Mouse (Mus musculus) stomach, embryonic 16.5 days (tissue): ENCODE data around the gene 2210011C24Rik. TPM values are rescaled to one million over a fixed set of nuclear protein-coding genes. Genes with fewer than 3 reads are reported as not detected.

Experiments used
- ATAC-seq: fragments of 200-750 bp; cut with Nextera tagmentation; 2 replicates; pipeline ENCODE4 v1.8.0; 2017; ENCODE audit warnings: moderate number of reproducible peaks, moderate TSS enrichment; ENCODE audit not compliant: insufficient read depth, low FRiP score
- H3K27ac ChIP-seq: fragments of 300-500 bp; sonication (generic); 2 replicates; pipeline ENCODE4 v1.5.1; 2014; ENCODE audit warnings: low read length
- H3K27me3 ChIP-seq: fragments of 300-500 bp; sonication (generic); 2 replicates; pipeline ENCODE4 v1.6.1; 2014; ENCODE audit warnings: low read length, control low read depth, mixed read lengths; ENCODE audit not compliant: control insufficient read depth, insufficient read depth
- H3K36me3 ChIP-seq: fragments of 300-500 bp; sonication (generic); 2 replicates; pipeline ENCODE4 v1.6.1; 2014; ENCODE audit warnings: low read length; ENCODE audit not compliant: control insufficient read depth, insufficient read depth
- H3K4me1 ChIP-seq: fragments of 300-500 bp; sonication (generic); 2 replicates; pipeline ENCODE4 v1.6.1; 2014; ENCODE audit warnings: low read length, control low read depth, mixed read lengths; ENCODE audit not compliant: control insufficient read depth, insufficient read depth
- H3K4me2 ChIP-seq: fragments of 300-500 bp; sonication (generic); 2 replicates; pipeline ENCODE4 v1.6.1; 2014; ENCODE audit warnings: low read depth, low read length, mixed read lengths
- H3K4me3 ChIP-seq: fragments of 300-500 bp; sonication (generic); replicated peaks from 2 replicates; pipeline ENCODE4 v1.5.1; 2014; ENCODE audit warnings: mild to moderate bottlenecking, low read length
- H3K9ac ChIP-seq: fragments of 300-500 bp; sonication (generic); 2 replicates; pipeline ENCODE4 v1.6.1; 2014; ENCODE audit warnings: low read length
- H3K9me3 ChIP-seq: fragments of 300-500 bp; sonication (generic); replicated peaks from 2 replicates; pipeline ENCODE4 v1.6.1; 2016; ENCODE audit warnings: low read length, control low read depth; ENCODE audit not compliant: control insufficient read depth
- WGBS: fragments of 180-500 bp; shearing (Covaris S2); extraction: QIAGEN DNeasy Blood & Tissue Kit; methylation state at CpG from one replicate; pipeline ENCODE4 v1.1.7; 2014; 5-methylcytosine and 5-hydroxymethylcytosine counted together
- polyA plus RNA-seq: library from polyadenylated mRNA; unstranded; fragments of >200 nt; fragmentation: Nextera tagmentation; extraction: Ambion mirVana; gene quantifications from 2 replicates; pipeline ENCODE4 v1.2.1, GENCODE M21; 2015

2210011C24Rik gene
- polyA plus RNA-seq, 1 experiment from 2014 or later: 0.80 TPM

DNA sequence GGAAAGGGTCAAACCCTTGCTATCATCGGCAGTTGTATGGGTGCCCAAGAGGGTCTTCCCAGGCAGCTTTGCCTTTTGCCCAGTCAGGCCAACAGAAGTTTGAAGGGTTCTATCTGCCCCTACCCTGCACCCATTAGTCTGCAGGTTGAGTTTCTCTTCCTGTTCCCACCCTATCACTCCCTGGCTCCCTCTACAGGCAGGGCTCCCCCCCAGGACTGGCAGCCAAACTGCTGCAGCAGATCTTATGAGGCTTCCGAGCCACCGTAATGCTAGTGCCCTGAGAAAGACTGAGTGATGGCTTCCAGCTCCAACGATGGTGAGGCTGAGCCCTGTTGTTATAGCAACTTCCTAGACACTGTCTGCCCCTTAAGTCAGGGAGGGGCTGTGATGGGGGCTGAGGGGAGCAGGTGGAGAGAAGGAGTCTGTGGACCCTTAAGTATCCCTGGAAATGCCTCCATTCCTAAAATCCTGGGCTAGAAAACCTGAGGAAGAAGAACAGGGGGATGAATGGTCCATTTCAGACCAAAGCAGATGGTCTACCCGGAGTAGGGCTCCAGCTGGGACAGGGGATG is 35.1 kb downstream of the 2210011C24Rik start:
- no peak overlapping the region for H3K4me2 ChIP-seq
- H3K27me3 ChIP-seq: no peaks in the 10 kb centered on the region
- H3K36me3 ChIP-seq: peaks cover 7% of the 10 kb centered on the region; the same call in 1 of the 2 replicates
- H3K4me3 ChIP-seq: no peak overlapping the region
- 85% methylated on average over 5 of the region's 5 CpGs for WGBS
- no peak for ATAC-seq
- no peak overlapping the region for H3K27ac ChIP-seq
- peaks cover 29% of the 10 kb centered on the region for H3K4me1 ChIP-seq
- no peaks in the 10 kb centered on the region for H3K9me3 ChIP-seq
- no peak overlapping the region for H3K9ac ChIP-seq

DNA sequence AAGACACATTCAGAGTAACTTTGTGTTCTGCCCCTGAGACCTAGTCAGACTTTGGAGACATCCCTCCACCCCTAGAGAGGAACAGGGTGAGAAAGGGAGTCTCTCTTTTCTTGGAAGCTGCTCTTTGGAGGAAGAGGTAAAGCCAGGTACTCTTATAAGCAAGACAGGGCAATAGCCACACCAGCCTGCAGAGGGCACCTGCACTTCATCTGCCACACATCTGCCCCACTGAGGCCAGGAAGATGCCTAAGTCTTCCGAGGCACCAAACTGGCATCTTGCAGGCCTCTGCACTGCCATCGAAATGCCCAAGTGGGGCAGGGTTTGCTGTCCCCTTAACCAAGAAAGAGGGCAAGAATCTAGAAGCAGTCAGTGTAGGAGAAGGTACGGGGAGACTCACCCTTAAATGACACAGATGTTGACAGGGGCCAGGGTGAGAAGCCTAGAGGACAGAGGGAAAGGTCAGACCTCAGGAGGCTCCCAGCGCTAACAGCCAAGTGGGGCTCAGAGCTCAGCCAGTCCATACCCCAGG is 35.8 kb downstream of the 2210011C24Rik start:
- Histone ChIP-seq H3K27me3 (no peaks in the 10 kb centered on the region), H3K27ac (no peak overlapping the region), H3K9me3 (no peaks in the 10 kb centered on the region), H3K4me1 (peaks cover 32% of the 10 kb centered on the region), H3K4me3 (no peak overlapping the region), H3K36me3 (0 out of 2 replicates have a peak, but pooled peaks cover under 1% of the 10 kb centered on the region), H3K9ac (no peak overlapping the region), H3K4me2 (no peak overlapping the region)
- WGBS: 81% methylated on average over 4 of the region's 4 CpGs
- ATAC-seq: no peak

DNA sequence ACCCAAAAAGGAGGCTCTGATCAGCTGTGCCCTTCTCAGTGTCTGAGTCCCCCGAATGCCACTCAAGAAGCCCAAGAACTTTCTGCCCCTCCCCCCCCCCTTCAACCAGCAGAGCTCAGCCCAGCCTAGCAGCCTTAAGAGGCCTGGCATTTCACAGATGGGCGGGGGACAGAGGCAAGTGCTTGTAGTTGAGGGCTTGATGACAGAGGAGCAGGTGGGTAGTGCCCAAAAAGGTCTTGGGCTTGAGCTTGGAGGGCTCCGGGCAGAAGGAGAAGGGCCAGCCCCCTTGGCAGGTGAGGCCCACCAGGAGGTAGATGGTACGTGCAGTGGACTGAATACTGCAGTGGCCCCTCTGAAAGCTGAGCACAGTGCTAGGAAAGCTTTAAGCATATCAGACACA is 37.5 kb downstream of the 2210011C24Rik start:
- WGBS: 80% methylated on average over 4 of the region's 4 CpGs
- no peak overlapping the region for H3K27ac ChIP-seq
- no peak for ATAC-seq
- peaks cover 32% of the 10 kb centered on the region for H3K4me1 ChIP-seq
- H3K4me2 ChIP-seq: no peak overlapping the region
- no peaks in the 10 kb centered on the region for H3K36me3 ChIP-seq
- no peaks in the 10 kb centered on the region for H3K27me3 ChIP-seq
- H3K9me3 ChIP-seq: no peaks in the 10 kb centered on the region
- H3K4me3 ChIP-seq: no peak overlapping the region
- H3K9ac ChIP-seq: no peak overlapping the region; the same call in 1 of the 2 replicates

DNA sequence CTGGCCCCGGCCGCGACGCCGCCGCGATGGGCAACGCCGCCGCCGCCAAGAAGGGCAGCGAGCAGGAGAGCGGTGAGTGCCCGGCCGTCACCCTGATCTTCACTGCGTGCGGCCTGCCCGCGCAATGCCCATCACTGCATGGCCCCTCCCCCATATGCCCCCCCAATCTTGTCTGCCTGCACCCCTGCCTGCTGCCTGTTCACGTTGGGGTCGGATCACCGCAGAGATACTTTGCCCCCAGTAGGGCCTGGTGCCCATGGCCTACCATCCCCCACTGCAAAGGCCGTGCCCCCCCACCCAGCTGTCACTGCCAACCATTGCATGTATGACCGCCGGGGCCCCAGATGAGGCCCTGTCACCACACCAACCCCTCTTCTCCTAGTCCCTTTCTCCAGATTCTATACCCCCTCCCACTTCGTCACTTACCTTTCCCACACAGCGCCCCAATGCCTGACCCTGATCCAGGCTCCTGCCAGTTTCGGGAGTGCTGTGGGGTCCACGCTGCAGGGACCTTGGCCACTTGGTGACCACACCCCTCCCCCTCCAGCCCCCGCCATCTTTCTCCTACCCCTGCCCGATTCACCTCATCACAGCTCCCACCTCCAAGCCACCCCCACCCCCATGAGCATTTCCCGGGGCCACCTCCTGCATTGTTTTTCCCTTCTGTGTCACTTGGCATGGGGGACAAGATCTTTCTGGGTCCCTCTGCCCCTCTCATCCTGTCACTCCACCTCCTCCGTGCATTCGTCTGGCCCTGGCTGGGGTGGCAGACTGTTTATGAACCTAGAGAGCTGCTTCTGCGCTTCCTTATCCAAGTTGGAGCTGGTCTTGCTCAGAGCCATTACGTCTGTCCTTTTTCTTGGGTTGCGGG is 38.6 kb downstream of the 2210011C24Rik start:
- Histone ChIP-seq H3K4me3 (peak overlapping the region; percentile 83), H3K27me3 (no peaks in the 10 kb centered on the region), H3K9ac (peak overlapping the region; percentile 89), H3K36me3 (no peaks in the 10 kb centered on the region), H3K27ac (peak overlapping the region; percentile 46; the same call in 1 of the 2 replicates), H3K9me3 (no peaks in the 10 kb centered on the region), H3K4me1 (peaks cover 32% of the 10 kb centered on the region), H3K4me2 (peak overlapping the region; percentile 93)
- WGBS: 3% methylated on average over 36 of the region's 37 CpGs
- 0 out of 2 replicates have a peak, but pooled peaks have one; percentile 0 for ATAC-seq

DNA sequence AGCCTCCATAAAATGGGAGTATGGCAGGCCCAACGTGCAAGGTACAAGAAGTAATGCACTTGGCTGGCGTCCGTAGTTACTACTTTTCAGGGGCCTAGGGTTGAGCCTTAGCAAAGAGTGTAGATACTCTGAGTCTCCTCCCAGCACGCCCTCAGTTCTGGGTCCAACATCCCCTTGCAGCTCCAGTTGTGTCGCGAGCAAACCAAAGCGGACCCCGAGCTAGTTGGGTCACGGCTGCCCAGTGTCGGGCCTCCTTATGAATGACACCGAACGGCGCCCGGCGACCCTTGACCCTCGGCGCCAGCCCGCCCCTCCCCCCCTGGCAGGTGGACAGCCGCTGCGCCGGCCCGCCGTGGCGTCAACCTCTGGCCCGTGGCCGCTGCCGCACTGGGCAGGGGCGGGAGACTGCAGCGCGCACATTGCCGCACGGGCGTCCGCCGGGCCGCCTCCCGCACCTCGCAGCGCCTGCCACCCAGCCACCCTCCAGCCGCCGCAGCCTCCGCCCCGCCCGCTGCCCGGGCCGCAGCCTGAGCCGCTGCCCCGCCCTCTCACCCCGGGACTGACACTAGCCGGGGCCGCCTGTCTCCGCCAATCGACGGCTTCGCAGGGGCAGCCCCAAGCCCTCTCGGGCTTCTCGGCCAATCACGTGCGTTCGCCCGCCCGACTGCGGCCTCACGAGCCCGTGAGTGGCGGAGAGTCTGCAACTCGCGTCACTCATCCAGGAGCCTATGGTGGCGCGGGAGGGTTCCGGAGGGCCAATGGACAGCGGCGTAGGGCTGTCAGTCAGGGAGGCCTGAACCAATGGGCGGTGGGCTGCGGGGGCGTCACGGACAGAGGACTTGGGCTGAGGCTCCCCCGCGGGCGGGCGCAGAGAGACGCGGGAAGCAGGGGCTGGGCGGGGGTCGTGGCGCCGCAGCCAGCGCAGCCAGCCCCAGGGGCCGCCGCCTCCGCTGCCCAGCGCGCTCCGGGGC is 39.5 kb downstream of the 2210011C24Rik start, which contains the start of gene Prkaca:
Prkaca (plus strand) TSS at position 844 of the 971 bp plus-strand sequence.
- Histone ChIP-seq H3K4me3 (peak within 1 kb of the TSS; percentile 83), H3K36me3 (no peaks in the 10 kb centered on the region; the same call in 1 of the 2 replicates), H3K9me3 (no peaks in the 10 kb centered on the region), H3K27ac (peak within 1 kb of the TSS; percentile 46), H3K4me2 (peak within 1 kb of the TSS; percentile 93), H3K9ac (peak within 1 kb of the TSS; percentile 89), H3K4me1 (peaks cover 28% of the 10 kb centered on the region), H3K27me3 (no peaks in the 10 kb centered on the region)
- peak; percentile 99 for ATAC-seq
- WGBS: under 1% methylated on average over 82 of the region's 94 CpGs

DNA sequence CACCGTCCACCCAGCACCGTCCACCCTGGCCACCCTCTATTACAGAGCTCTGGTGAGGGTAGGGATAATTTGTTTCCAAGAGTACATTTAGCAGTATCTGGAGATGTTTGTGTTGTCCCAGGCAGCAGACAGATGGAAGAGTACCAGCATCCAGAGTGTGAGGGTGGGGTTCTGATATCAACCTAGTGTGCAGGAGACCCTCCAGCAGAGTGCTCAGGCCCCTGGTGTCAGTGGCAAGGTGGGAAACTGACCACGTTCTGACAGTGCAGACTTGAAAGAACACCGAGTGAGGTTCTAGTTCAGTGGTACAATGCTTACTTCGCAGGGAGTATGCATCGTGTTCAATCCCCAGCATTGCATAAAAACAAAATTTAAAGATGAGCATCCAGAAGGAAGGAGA is 40.3 kb downstream of the 2210011C24Rik start:
- Histone ChIP-seq H3K4me1 (peaks cover 20% of the 10 kb centered on the region; the same call in 1 of the 2 replicates), H3K27ac (no peak overlapping the region), H3K27me3 (no peaks in the 10 kb centered on the region), H3K9ac (no peak overlapping the region), H3K9me3 (no peaks in the 10 kb centered on the region), H3K4me3 (peak overlapping the region; percentile 83; the same call in 1 of the 2 replicates), H3K36me3 (no peaks in the 10 kb centered on the region; the same call in 1 of the 2 replicates), H3K4me2 (peak overlapping the region; percentile 78)
- no peak for ATAC-seq
- 81% methylated on average over 6 of the region's 6 CpGs for WGBS

DNA sequence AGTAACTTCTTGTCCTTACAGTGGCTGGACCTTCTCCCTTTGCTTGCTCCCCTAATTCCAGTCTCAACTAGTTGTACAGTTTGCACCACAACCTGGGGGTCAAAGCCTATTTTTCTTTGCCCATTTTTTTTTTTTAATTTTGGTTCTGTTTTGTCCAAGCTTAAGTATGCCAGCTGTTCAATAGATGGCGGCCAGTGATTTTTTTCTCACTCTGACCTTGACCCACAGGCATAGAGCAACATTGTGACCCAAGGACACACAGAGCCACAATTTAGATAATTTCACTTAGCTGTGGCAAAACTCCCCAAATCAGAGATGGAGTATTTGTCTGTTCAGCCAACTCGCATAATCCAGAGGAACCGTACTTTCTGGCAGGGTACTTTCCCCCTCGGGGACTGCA is 40.9 kb downstream of the 2210011C24Rik start:
- Histone ChIP-seq H3K27ac (no peak overlapping the region), H3K9me3 (no peaks in the 10 kb centered on the region), H3K4me3 (no peak overlapping the region), H3K27me3 (no peaks in the 10 kb centered on the region), H3K36me3 (no peaks in the 10 kb centered on the region; the same call in 1 of the 2 replicates), H3K4me2 (no peak overlapping the region), H3K9ac (no peak overlapping the region), H3K4me1 (peaks cover 17% of the 10 kb centered on the region; the same call in 1 of the 2 replicates)
- ATAC-seq: no peak
- 86% methylated on average over 4 of the region's 4 CpGs for WGBS

DNA sequence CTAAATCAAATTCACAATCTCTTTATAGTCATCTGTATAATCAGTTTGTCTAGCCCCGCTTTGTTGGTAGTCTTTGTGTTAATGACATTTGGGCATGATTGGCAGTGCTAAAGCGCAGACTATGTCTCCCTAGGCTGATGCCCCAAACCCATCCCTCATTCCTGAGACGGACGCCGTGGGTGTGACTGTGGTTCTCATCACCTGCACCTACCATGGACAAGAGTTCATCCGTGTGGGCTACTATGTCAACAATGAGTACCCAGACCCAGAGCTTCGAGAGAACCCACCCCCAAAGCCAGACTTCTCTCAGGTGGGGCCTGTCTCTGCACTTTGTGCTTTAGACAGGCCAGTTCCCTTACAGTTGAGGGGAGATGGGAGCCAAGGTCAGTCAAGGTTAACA is 44.3 kb downstream of the 2210011C24Rik start:
- 93% methylated on average over 7 of the region's 7 CpGs for WGBS

More for the DNA sequence above, 44.3 kb downstream of the 2210011C24Rik start:
- Histone ChIP-seq H3K36me3 (no peaks in the 10 kb centered on the region; the same call in 1 of the 2 replicates), H3K9ac (no peak overlapping the region), H3K4me3 (no peak overlapping the region), H3K27ac (no peak overlapping the region), H3K4me2 (no peak overlapping the region), H3K4me1 (0 out of 2 replicates have a peak, but pooled peaks cover 5% of the 10 kb centered on the region), H3K27me3 (no peaks in the 10 kb centered on the region), H3K9me3 (no peaks in the 10 kb centered on the region)
- no peak for ATAC-seq
